Mouse (Mus musculus) thymus, postnatal 14 days (tissue): ENCODE results near the gene Wasf2.

ENCODE experiments used
- DNase-seq: peaks from one replicate; pipeline ENCODE4 v3.0.0; 2021

Wasf2 gene

DNA sequence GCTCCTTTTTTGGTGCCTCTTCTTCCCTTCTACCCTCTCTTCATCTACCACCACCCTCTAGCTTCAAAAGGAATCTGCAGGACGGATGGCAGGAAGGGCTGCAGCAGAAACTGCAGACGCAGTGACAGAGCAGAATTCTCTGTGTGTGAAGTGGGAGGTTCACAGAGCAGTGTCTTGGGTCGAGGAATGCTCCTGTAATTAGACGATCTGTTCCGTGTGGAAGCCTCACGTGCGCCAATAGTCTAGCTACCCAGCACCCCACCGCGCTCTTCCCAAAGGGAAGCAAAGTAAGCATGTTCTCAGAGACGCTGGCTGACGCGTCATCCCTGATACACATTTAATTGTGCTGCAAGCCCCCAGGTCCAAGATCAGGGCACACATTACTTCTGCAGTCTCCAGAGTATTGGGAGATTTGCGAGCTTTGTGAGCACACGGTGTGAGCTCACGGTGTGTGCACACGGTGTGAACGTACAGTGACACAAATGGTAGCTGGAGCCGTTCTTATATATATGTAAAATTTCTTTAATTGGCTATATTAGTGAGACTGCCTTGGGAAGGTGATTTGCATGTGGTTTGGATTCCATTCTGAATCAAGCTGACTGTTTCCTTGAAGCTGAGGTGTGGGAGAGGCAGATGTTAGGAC lies 46.6 kb downstream of the Wasf2 start:
- DNase-seq = peak; percentile 51

DNA sequence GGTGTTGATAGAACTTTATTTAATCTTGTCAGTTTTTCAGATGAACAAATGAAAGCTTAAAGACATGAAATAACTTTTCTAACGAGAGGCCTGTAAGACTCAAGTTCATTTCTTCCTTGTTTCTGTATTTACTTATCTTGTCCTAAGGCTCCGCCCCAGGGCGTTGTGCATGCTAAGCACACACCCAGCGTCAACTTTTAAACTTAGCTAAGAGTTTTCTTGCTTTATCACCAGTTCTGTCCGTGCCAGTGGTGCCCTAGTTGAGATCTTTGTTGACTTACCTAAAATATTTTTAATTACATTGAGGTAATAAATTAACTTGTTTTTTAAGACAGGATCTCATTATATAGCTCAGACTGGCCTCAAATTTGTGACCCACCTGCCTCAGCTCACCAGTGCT lies 48.0 kb downstream of the Wasf2 start:
- no peak for DNase-seq

- no peak for DNase-seq
Observed at GRCm38 (mm10) chr4:133179258-133179657, 49.0 kb downstream of the Wasf2 start.

GRCm38 (mm10) chr4:133182439-133183033 lies 52.2 kb downstream of the Wasf2 start:
- DNase-seq = peak; percentile 52

- DNase-seq = no peak
Observed at GRCm38 (mm10) chr4:133184031-133184897, 54.0 kb downstream of the Wasf2 start.

GRCm38 (mm10) chr4:133184898-133185665 lies 54.8 kb downstream of the Wasf2 start:
- DNase-seq = no peak

GRCm38 (mm10) chr4:133185893-133186292 lies 55.6 kb downstream of the Wasf2 start:
- DNase-seq = no peak

DNA sequence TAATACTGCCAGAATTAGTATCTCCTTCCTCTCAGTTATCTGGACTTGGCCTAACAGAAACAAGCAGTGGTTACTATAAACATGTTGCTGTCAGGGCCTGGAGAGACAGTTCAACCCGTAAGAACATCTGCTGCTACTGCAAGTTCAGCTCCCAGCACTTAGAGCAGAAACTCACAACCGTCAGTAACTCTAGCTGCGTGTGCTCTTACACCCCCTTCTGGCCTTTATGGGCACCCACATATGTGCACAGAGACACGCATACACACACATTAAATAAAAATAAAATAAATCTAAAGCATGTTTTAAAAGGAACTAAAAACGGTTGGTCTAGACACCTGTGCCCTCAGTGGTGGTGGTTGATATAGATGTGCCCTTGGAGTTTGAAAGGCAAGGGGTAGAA lies 56.6 kb downstream of the Wasf2 start:
- DNase-seq = no peak

GRCm38 (mm10) chr4:133189396-133189795 lies 59.1 kb downstream of the Wasf2 start:
- no peak for DNase-seq

DNA sequence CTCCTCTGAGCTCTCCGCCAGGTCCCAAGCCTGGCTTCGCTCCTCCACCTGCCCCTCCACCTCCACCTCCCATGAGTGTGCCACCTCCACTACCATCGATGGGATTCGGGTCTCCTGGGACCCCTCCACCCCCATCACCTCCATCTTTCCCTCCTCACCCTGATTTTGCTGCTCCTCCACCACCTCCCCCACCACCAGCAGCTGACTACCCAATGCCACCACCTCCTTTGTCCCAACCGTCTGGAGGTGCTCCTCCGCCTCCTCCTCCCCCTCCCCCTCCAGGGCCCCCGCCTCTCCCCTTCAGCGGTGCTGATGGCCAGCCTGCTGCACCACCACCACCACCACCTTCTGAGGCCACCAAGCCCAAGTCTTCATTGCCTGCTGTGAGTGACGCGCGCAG lies 64.2 kb downstream of the Wasf2 start:
- no peak for DNase-seq

DNA sequence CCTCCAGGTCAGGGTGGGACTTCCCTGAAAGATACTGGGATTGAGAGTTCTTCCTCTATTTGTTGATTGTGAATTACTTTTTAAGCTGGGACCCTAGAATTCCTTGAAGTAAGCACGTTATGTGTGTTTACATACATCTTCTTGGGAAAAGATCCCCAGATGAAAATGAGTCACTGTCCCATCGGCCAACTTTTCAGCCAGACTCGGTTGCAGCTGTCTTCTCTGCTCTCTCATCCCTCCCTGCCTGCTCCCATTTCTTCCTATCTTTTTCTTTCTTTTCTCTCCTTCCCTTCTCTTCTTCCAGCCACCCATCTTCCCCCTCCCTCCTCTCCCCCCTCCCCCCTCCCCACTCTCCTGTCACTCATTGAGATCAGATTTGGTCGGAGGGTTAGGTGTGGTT lies 64.7 kb downstream of the Wasf2 start:
- no peak for DNase-seq

GRCm38 (mm10) chr4:133196136-133196535 lies 65.8 kb downstream of the Wasf2 start:
- peak; percentile 56 for DNase-seq

- peak; percentile 83 for DNase-seq
Observed at GRCm38 (mm10) chr4:133196852-133197251, 66.5 kb downstream of the Wasf2 start.

GRCm38 (mm10) chr4:133197355-133197754 lies 67.0 kb downstream of the Wasf2 start:
- DNase-seq = no peak

- no peak for DNase-seq
Observed at GRCm38 (mm10) chr4:133197801-133198286, 67.5 kb downstream of the Wasf2 start.

DNA sequence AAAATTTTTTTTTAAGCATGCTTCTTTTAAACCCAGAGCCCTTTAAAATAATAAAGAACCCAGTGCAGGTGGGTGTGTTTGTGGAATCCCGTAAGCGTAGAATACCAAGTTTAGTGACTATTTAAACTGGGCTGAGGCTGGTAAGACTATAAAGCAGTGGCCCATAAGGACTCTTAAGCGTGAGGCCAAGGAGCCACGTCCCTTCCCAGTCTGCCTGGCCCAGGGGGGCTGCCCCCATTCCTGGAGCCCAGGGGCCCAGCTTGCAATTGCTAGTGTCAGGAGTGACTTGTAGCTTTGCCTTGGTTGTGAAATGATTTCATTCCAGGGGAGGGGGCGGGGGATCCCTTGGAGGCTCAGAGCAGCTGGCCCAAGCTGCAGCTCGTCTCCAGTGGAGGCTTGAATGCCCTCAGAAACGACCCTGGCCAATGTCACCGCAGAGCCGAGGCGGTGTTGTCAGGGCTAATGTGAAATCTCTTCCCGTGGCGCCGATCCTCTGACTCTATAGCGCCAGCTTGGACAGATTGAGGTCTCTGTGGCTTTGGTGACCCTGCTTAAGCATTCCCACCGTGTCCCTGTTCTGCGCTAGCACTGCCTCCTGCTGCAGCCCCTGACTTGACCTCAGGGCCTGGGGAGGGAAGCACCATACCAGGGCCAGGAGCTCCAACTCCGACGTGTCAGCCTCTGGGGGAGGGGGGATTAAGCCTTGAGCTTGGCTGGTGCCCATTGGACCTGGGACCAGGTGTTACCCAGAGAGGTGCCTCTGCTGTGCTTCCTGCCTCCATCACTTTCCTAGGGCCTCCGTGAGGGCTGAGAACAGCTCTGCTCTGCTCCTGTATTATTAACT lies 68.3 kb downstream of the Wasf2 start:
- DNase-seq = no peak

- DNase-seq = no peak
Observed at GRCm38 (mm10) chr4:133199743-133200142, 69.4 kb downstream of the Wasf2 start.

GRCm38 (mm10) chr4:133200343-133200742 lies 70.0 kb downstream of the Wasf2 start:
- no peak for DNase-seq

DNA sequence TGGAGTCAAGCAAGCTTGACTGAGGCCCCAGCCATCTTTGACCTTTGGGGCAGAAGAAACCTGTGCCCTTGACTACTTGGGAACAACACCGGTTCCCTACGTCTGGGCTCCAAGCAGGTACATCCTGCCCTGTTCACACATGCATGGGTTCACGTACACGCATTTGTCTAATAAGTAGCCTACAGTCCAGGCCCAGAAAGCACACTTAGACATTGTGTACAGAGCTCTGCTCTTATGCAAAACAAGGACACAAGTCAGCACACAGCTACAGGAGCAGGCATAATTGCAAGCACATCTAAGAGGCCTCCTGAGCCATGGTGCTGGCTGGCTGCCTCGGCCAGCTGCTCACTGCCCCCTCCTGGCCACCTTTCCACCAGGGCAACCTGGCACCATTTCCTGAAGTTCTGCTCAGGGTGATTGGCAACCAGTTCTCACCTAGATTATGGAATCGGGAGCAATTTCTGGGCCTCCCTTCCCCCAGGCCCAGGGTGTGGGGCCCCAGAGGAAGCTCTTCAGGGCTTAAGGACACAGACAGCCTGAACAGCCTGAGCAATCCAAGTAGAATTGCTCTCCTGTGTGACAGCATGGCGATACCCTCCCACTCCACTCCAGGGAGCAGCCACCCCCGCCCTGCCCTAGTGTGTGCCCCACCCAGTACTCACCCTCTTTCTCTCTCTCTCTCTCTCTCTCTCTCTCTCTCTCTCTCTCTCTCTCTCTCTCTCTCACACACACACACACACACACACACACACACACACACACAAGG lies 70.9 kb downstream of the Wasf2 start:
- DNase-seq = peak; percentile 78

DNA sequence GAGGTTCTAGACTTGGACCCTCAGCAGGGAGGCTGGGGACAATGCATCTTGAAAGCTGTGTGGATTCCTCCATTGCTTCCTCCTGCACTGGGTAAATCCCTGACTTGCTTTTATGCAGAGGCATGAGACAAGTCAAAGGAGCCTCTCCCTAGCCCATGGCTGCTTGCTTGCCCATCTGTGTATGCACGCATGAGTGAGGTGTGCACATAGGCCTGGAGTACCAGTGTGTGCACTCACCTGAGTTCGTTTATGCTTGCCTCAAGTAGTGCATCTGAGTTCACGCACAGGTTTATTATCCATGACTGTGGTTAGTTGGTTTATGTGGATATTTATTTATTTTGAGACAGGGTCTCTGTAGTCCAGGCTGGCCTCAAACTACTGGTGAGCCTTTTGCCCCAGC lies 71.9 kb downstream of the Wasf2 start:
- DNase-seq = no peak

GRCm38 (mm10) chr4:133203591-133203990 lies 73.3 kb downstream of the Wasf2 start:
- DNase-seq = no peak
